Mouse (Mus musculus) left cerebral cortex, postnatal 25 days (tissue): ENCODE results near the gene Cnot2. TPM values are rescaled to one million over a fixed set of nuclear protein-coding genes. Genes with fewer than 3 reads are reported as not detected.

Experiments
- DNase-seq, 2 experiments: peaks; one replicate each; pipeline ENCODE4 v3.0.0; 2022; ENCODE audit warnings: low spot score in 2 of 2, mixed read lengths in 1 of 2
- intact Hi-C: fragments of 180-260 bp; cut with DNase I; formaldehyde crosslinking; loops from one replicate; pipeline ENCODE4 v1.15.1; 2025
- total RNA-seq, 2 experiments: library from RNA; stranded (reverse); gene quantifications; 2 replicates each; pipeline ENCODE4 v1.2.3; 2021

Cnot2 gene
- total RNA-seq, 2 experiments from 2014 or later: 76.6 to 80.8 TPM

- intact Hi-C loops: no loop called here
- no peak for DNase-seq
These were observed 16.3 kb downstream of the Cnot2 start for GRCm38 (mm10) chr10:116564828-116565602.

- intact Hi-C loops: no loop called here
- DNase-seq: no peak
These were observed 18.4 kb downstream of the Cnot2 start for GRCm38 (mm10) chr10:116562731-116563480.

- intact Hi-C loops: no loop called here
These were observed 19.1 kb downstream of the Cnot2 start for GRCm38 (mm10) chr10:116562210-116562609.

GRCm38 (mm10) chr10:116559171-116559570, 22.1 kb downstream of the Cnot2 start:
- DNase-seq: no peak
- intact Hi-C loops: no loop called here

More at GRCm38 (mm10) chr10:116562210-116562609, 19.1 kb downstream of the Cnot2 start:
- DNase-seq: no peak

DNA sequence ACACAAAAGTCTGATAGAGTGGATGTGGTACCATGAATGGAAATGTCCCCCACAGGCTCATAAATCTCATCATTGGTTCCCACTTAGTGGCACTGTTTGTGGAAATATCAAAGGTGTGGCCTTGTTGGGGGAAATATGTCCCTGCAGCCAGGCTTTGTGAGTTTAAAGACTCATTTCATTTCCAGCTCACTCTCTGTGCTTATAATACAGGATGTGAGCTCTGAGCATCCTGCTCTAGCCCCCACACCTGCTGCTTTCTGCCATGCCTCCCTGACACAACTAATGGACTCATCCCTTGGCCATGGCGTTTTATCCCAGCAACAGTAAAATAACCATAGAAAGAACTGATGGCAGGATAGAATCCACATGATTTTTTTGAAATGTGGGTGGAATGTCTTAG, 24.1 kb downstream of the Cnot2 start:
- DNase-seq: no peak
- intact Hi-C loops: no loop called here

DNA sequence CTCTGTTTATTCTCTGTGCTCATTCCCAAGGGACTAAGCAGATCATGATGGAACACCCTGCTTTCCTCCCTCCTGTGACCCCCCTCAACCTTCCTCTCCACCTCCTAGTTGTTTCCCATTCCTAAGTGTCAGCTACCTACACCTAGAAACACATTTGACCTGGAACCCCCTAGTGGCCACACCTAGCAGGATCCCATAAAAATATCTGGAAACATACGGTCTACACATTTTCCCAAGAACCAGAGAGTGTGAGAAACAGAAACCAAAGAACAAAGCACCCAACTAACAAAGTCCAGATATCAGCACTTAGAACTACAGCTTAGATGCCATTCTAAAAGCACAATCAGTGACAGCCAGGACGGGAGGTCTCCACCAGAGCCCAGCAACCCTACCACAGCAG, 26.9 kb downstream of the Cnot2 start:
- intact Hi-C loops: no loop called here

GRCm38 (mm10) chr10:116547958-116548357, 33.4 kb downstream of the Cnot2 start:
- intact Hi-C loops: no loop called here
- no peak for DNase-seq

More for the DNA sequence above, 26.9 kb downstream of the Cnot2 start:
- no peak for DNase-seq

DNA sequence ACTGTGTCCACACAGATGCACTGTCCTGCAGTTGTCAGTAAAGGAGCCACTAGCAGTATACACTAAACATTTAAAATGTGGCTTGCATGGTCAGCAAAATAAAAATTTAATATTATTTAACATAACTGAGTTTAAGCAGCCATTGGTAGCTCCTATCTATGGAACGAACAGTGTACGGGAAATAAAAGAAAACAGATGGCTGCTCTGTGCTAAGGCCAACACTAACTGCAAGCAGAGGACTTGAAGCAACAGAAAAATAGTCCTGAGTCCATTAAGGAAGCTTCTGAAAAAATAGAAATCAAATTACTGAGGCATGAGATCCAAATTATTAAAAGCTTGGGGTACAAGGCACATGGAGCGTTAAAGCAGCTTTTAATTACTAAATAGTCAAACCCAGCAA, 35.1 kb downstream of the Cnot2 start:
- intact Hi-C loops: no loop called here
- DNase-seq: no peak

DNA sequence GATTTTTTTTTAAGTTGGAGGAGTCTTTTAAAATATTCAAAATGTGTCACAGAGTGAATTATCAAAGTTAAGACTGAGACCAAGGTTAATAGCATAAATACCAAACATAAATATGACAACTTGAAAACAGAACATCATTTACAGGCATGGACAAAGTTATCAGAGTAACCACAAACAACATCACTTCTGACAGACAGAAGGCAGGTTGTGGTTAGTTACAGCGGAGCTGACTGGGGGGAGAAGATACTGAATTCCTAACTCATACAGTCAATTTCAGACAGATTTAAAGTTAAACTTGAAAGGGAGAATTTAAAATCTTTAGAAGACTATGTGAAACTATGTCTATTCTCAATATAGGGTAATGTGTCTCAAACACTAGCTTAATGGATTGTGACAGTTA, 38.2 kb downstream of the Cnot2 start:
- intact Hi-C loops: no loop called here

GRCm38 (mm10) chr10:116540750-116541149, 40.6 kb downstream of the Cnot2 start:
- no peak for DNase-seq
- intact Hi-C loops: no loop called here

More for the DNA sequence above, 38.2 kb downstream of the Cnot2 start:
- no peak for DNase-seq

GRCm38 (mm10) chr10:116537495-116537894, 43.8 kb downstream of the Cnot2 start:
- intact Hi-C loops: no loop called here
- DNase-seq: no peak

DNA sequence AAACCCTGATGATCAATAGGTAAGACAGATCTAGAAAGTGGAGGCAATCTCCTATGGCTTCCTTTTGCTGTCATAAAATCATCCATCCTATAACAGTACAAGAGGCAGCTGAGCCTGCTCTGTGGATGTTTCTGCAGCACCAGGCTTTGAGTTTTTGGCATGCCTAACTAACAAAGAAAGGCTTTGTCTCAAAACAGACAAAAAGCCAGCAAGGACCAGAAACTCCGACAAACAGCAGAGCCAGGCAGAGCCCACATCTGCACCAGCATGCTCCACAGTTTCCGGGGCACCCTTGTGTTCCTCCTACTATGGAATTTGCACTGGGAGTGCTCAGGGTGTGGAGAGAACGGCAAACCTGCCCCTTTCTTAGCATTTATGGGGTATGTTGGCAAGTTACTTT, 47.0 kb downstream of the Cnot2 start:
- DNase-seq: no peak
- intact Hi-C loops: no loop called here

- DNase-seq: no peak
- intact Hi-C loops: no loop called here
These were observed 48.8 kb downstream of the Cnot2 start for GRCm38 (mm10) chr10:116532561-116532960.

GRCm38 (mm10) chr10:116531063-116531462, 50.2 kb downstream of the Cnot2 start:
- DNase-seq: no peak
- intact Hi-C loops: no loop called here

DNA sequence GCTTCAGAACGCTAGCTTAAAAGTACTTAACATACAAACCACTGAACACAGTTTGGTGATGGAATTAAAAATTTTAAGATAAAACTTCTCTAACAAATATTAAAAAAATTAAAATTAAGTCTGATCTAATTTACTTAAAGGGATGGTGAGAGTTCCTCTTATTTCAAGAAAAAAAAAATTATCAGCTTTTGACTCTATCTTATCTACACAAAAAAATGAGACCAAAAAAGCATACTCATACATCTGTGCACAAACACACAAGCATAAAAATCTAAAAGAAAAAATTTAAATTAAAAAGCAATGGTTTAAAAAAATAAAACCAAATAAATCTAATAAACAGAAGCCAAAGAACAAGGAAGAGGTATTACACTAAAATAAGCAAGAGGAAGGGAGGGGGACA, 61.7 kb downstream of the Cnot2 start:
- DNase-seq: no peak
- intact Hi-C loops: no loop called here

- no peak for DNase-seq
- intact Hi-C loops: no loop called here
These were observed 65.7 kb downstream of the Cnot2 start for GRCm38 (mm10) chr10:116515590-116515989.

DNA sequence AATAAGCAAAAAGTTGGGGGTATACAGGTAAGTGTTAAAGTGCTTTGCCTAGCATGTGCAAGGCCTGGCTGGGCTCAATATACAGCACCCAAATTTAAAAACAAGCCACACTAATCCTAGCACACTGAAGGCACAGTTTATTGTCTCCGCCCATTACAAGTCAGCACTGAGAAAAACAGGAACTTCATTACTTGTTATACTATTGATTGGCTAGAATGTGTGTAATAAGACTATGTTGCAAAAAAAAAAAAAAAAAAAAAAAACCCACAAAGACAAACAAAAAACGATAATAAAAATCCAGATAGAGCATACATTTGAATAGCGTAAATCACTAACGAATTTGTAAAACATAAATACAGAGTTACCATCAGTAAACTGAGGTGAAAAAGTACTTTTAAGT, 66.2 kb downstream of the Cnot2 start:
- intact Hi-C loops: no loop called here
- no peak for DNase-seq

DNA sequence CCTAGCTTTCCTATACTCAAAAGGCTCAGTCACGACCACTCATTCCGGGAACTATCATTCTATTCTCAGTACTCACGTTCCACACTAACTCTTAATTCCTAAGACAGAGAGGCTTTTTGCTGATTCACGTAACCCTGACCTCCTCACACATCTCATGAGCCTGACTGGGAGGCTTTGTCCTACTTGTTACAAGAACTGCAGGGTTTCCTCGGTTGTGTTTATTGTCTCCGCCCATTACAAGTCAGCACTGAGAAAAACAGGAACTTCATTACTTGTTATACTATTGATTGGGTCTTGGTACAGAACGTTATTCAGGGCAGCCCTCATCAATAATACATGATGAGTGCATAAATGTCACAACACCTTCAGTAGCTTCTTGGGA, 68.1 kb downstream of the Cnot2 start:
- DNase-seq: no peak
- intact Hi-C loops: no loop called here

GRCm38 (mm10) chr10:116512521-116513253, 68.6 kb downstream of the Cnot2 start:
- intact Hi-C loops: no loop called here
- DNase-seq: no peak

- intact Hi-C loops: no loop called here
- DNase-seq: no peak
These were observed 75.9 kb downstream of the Cnot2 start for GRCm38 (mm10) chr10:116505303-116506014.
